Comparison of ENCODE assay signal across 16 mouse cellular contexts in the genomic region with DNA sequence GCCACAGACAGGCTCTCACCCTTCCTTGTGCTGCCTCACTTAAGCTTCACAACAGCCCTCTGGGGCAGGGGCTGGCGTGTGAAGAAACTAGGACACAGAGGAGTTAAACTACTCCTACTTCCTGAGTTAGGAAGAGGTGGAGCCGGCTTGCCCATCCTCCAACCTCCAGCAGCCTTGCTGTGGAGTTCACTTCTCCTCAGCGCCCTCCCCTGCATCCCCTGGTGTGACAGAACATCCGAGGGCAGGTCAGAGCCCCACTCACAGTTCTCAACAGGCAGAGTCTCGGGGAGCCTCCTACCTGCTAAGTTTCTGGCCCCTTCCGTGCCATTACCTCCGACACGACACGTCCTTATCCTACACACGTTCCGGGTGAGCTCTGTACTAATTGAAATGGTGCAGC.
DNase-seq lines count a peak whose midpoint lies in the region; ATAC-seq and TF ChIP-seq lines count a peak whose summit lies in the region.
"Had no signal": no experiment of that assay in that cellular context is flagged by ENCODE, and none has a peak within 500 bp of the region (broad histone marks: within the 10 kb centered on the region; RNA-seq: fewer than 3 reads in every experiment).

No protein-coding gene starts in this region.

- no peak for TF ChIP-seq POLR2A in cortical plate, adult 2 months (IDR thresholded peaks at IDR 0.05; ENCODE audit: extremely low read depth, insufficient read depth, low read length)

- H3K27me3 ChIP-seq in kidney, postnatal 0 days (ENCODE audit: insufficient read depth, low read length) = no peaks in the 10 kb centered on the region
- H3K27me3 ChIP-seq in limb, embryonic 12.5 days = no peaks in the 10 kb centered on the region
- H3K27me3 ChIP-seq: CH12.LX; forebrain, embryonic 15.5 days had no signal

- ATAC-seq in kidney, postnatal 0 days (replicated peaks; ENCODE audit: low FRiP score, low read depth) = no peak
- peak; percentile 56; the same call in 1 of the 2 replicates for ATAC-seq in limb, embryonic 12.5 days (ENCODE audit: insufficient number of reproducible peaks, insufficient read depth, low FRiP score, low TSS enrichment, low read depth)
- ATAC-seq in megakaryocyte-erythroid progenitor cell, adult 5-6 weeks (replicated peaks; ENCODE audit: low FRiP score, low TSS enrichment, poor library complexity, severe bottlenecking) = no peak
- ATAC-seq: forebrain, embryonic 15.5 days; intestine, postnatal 0 days; Patski had no signal

- H3K27ac ChIP-seq in kidney, postnatal 0 days = no peak overlapping the region
- H3K27ac ChIP-seq in cortical plate, adult 2 months (ENCODE audit: insufficient read depth, low read length) = peak overlapping the region; percentile 43
- 0 out of 2 replicates have a peak overlapping the region, but pooled peaks have one; percentile 17 for H3K27ac ChIP-seq in limb, embryonic 12.5 days
- H3K27ac ChIP-seq: forebrain, embryonic 15.5 days; heart, embryonic 13.5 days had no signal

- H3K36me3 ChIP-seq in kidney, postnatal 0 days (ENCODE audit: insufficient read depth, low read length) = no peaks in the 10 kb centered on the region
- H3K36me3 ChIP-seq in limb, embryonic 12.5 days = no peaks in the 10 kb centered on the region
- H3K36me3 ChIP-seq: heart, embryonic 13.5 days had no signal

- H3K4me2 ChIP-seq in kidney, postnatal 0 days (ENCODE audit: low read length) = peak overlapping the region; percentile 32
- H3K4me2 ChIP-seq in limb, embryonic 12.5 days = peak overlapping the region; percentile 52
- H3K4me2 ChIP-seq: forebrain, embryonic 15.5 days; heart, embryonic 13.5 days; liver, embryonic 11.5 days had no signal

- no peaks in the 10 kb centered on the region for H3K4me1 ChIP-seq in kidney, postnatal 0 days (replicated peaks; ENCODE audit: insufficient read depth, low read length)
- H3K4me1 ChIP-seq in cortical plate, adult 2 months (ENCODE audit: control insufficient read depth, insufficient read depth, low read length) = peaks cover 23% of the 10 kb centered on the region
- peaks cover 5% of the 10 kb centered on the region for H3K4me1 ChIP-seq in limb, embryonic 12.5 days (replicated peaks)

- DNase-seq in kidney, postnatal 0 days (ENCODE audit: low spot score) = peak; percentile 21
- no peak for DNase-seq in kidney, adult 9 months
- DNase-seq in ZHBTc4 (ENCODE audit: low read depth, low spot score) = peak; percentile 11
- DNase-seq in urinary bladder, postnatal 14 days (ENCODE audit: low spot score) = no peak
- DNase-seq: cerebellum, adult 9-11 months; gastrocnemius, postnatal 25 days; thymus, adult 18-20 months had no signal

- WGBS in kidney, postnatal 0 days = 24% methylated on average over 11 of the region's 11 CpGs
- WGBS in limb, embryonic 12.5 days = 12% methylated on average over 11 of the region's 11 CpGs

- H3K4me3 ChIP-seq in kidney, postnatal 0 days (replicated peaks; ENCODE audit: low read depth, low read length) = no peak overlapping the region
- H3K4me3 ChIP-seq in cortical plate, adult 2 months (ENCODE audit: insufficient read depth, low read length) = no peak overlapping the region
- 0 out of 2 replicates have a peak overlapping the region, but pooled peaks have one; percentile 17 for H3K4me3 ChIP-seq in limb, embryonic 12.5 days (replicated peaks)
- H3K4me3 ChIP-seq: forebrain, embryonic 15.5 days; heart, embryonic 13.5 days had no signal

- H3K9me3 ChIP-seq in kidney, postnatal 0 days (replicated peaks; ENCODE audit: low read length) = no peaks in the 10 kb centered on the region
- no peaks in the 10 kb centered on the region for H3K9me3 ChIP-seq in limb, embryonic 12.5 days
- H3K9me3 ChIP-seq: forebrain, embryonic 15.5 days; heart, embryonic 13.5 days had no signal

- no peak for TF ChIP-seq CTCF in kidney, postnatal 0 days (IDR thresholded peaks at IDR 0.05; ENCODE audit: low read depth)
- TF ChIP-seq CTCF in cortical plate, adult 2 months (IDR thresholded peaks at IDR 0.05; ENCODE audit: extremely low read depth, insufficient read depth, low read length) = no peak

- no peak overlapping the region for H3K9ac ChIP-seq in kidney, postnatal 0 days (ENCODE audit: low read depth, low read length)
- H3K9ac ChIP-seq in limb, embryonic 12.5 days (replicated peaks) = peak overlapping the region; percentile 23; the same call in 1 of the 2 replicates
- H3K9ac ChIP-seq: forebrain, embryonic 15.5 days; heart, embryonic 13.5 days had no signal

Comparison
In these comparisons a context has a peak if more than half of its experiments do, and no peak if none do; other contexts are left out.
1. DNase-seq: peak in kidney, postnatal 0 days (single experiment) and ZHBTc4 (single experiment); none in kidney, adult 9 months (single experiment) and urinary bladder, postnatal 14 days (single experiment).